Mouse (Mus musculus) ES-E14 (cell line): ENCODE measurements around the gene Vmn1r41. TPM values are rescaled to one million over a fixed set of nuclear protein-coding genes. Genes with fewer than 3 reads are reported as not detected.

Experiments
- DNase-seq: peaks from one replicate; pipeline ENCODE4 v3.0.0-alpha.2; 2013; ENCODE audit warnings: low read depth, low spot score
- H3K27ac ChIP-seq: 2 replicates; pipeline ENCODE4 v1.5.1; 2012; ENCODE audit warnings: low read depth, mild to moderate bottlenecking, low read length, moderate library complexity, mixed read lengths; ENCODE audit not compliant: poor library complexity, insufficient read depth, severe bottlenecking
- H3K36me3 ChIP-seq: 2 replicates; pipeline ENCODE4 v1.6.1; 2012; ENCODE audit warnings: mild to moderate bottlenecking, low read length, moderate library complexity, mixed read lengths; ENCODE audit not compliant: control insufficient read depth, poor library complexity, insufficient read depth, severe bottlenecking
- H3K4me1 ChIP-seq, 2 experiments: fragments of 150-350 bp in 1 of 2; sonication (generic) in 1 of 2; 2 replicates each; pipeline ENCODE4 v1.6.1; 2012; ENCODE audit warnings: low read length in 2 of 2, mild to moderate bottlenecking in 1 of 2, mixed read lengths in 1 of 2; ENCODE audit not compliant: control insufficient read depth in 2 of 2, insufficient read depth in 2 of 2, poor library complexity in 1 of 2
- H3K4me3 ChIP-seq, 2 experiments: fragments of 150-350 bp in 1 of 2; sonication (generic) in 1 of 2; 2 replicates each; pipeline ENCODE4 v1.5.1; 2012; ENCODE audit warnings: low read length in 2 of 2, low read depth in 1 of 2, mild to moderate bottlenecking in 1 of 2, mixed read lengths in 1 of 2; ENCODE audit not compliant: insufficient read depth in 1 of 2, poor library complexity in 1 of 2, severe bottlenecking in 1 of 2
- H3K9ac ChIP-seq: 2 replicates; pipeline ENCODE4 v1.6.1; 2012; ENCODE audit warnings: low read depth, mild to moderate bottlenecking, low read length, mixed read lengths; ENCODE audit not compliant: poor library complexity, insufficient read depth, severe bottlenecking
- H3K9me3 ChIP-seq: fragments of 150-350 bp; sonication (generic); 2 replicates; pipeline ENCODE4 v1.6.1; 2012; ENCODE audit warnings: low read depth, mild to moderate bottlenecking, low read length; ENCODE audit not compliant: control insufficient read depth, insufficient read depth
- CHD2 ChIP-seq: IDR thresholded peaks from 2 replicates; pipeline ENCODE4 v1.6.1; 2014; ENCODE audit warnings: mild to moderate bottlenecking, low read depth, low read length, inconsistent platforms
- HCFC1 ChIP-seq: IDR thresholded peaks from 2 replicates; pipeline ENCODE4 v1.6.1; 2012; ENCODE audit warnings: low read length, inconsistent platforms, borderline replicate concordance; ENCODE audit not compliant: insufficient read depth
- MAFK ChIP-seq: IDR thresholded peaks from 2 replicates; pipeline ENCODE4 v1.6.1; 2014; ENCODE audit warnings: mild to moderate bottlenecking, low read depth, low read length, inconsistent platforms; ENCODE audit not compliant: insufficient read depth
- ZC3H11A ChIP-seq: IDR thresholded peaks from 2 replicates; pipeline ENCODE4 v1.6.1; 2012; ENCODE audit warnings: low read depth, mild to moderate bottlenecking, inconsistent platforms, low read length, borderline replicate concordance
- ZNF384 ChIP-seq: IDR thresholded peaks from 2 replicates; pipeline ENCODE4 v1.6.1; 2012; ENCODE audit warnings: low read depth, low read length, inconsistent platforms
- in situ Hi-C, 2 experiments: fragments of 600-800 bp; cut with MboI; formaldehyde crosslinking; loops; one replicate each; pipeline ENCODE4 v1.15.1; 2025; ENCODE audit warnings: low sequenced_read_pairs in 2 of 2, inconsistent platforms in 1 of 2; ENCODE audit not compliant: unreplicated experiment in 2 of 2
- total RNA-seq: library from RNA; depleted of rRNA; stranded (reverse); fragments of 300-350 nt; gene quantifications from 2 replicates; pipeline ENCODE4 v1.2.3, GENCODE M21; 2012; rRNA removed

The Vmn1r41 gene
- not detected in 2 replicates for total RNA-seq

GRCm38 (mm10) chr6:89740466-89740865 lies at the start of gene Vmn1r41:
Gene Vmn1r41 (plus strand): TSS chr6:89740766.
- no peak within 1 kb of the TSS for H3K9ac ChIP-seq
- H3K9me3 ChIP-seq = no peaks in the 10 kb centered on the region
- no peak for TF ChIP-seq CHD2
- no peak for TF ChIP-seq MAFK
- TF ChIP-seq ZC3H11A = no peak
- TF ChIP-seq HCFC1 = no peak
- no peak for TF ChIP-seq ZNF384
- no peaks in the 10 kb centered on the region for H3K4me1 ChIP-seq
- H3K27ac ChIP-seq = no peak within 1 kb of the TSS
- H3K4me3 ChIP-seq = no peak within 1 kb of the TSS
- in situ Hi-C loops = no loop called here
- no peaks in the 10 kb centered on the region for H3K36me3 ChIP-seq
- no peak for DNase-seq

- Histone ChIP-seq H3K9ac (no peak overlapping the region), H3K9me3 (no peaks in the 10 kb centered on the region), H3K4me1 (no peaks in the 10 kb centered on the region), H3K27ac (no peak overlapping the region), H3K4me3 (no peak overlapping the region), H3K36me3 (no peaks in the 10 kb centered on the region)
- TF ChIP-seq MAFK (no peak), ZC3H11A (no peak), HCFC1 (no peak), ZNF384 (no peak), CHD2 (no peak)
- DNase-seq = no peak
- in situ Hi-C loops = no loop called here
Measured at GRCm38 (mm10) chr6:89706624-89707023, 33.9 kb upstream of the Vmn1r41 start.

DNA sequence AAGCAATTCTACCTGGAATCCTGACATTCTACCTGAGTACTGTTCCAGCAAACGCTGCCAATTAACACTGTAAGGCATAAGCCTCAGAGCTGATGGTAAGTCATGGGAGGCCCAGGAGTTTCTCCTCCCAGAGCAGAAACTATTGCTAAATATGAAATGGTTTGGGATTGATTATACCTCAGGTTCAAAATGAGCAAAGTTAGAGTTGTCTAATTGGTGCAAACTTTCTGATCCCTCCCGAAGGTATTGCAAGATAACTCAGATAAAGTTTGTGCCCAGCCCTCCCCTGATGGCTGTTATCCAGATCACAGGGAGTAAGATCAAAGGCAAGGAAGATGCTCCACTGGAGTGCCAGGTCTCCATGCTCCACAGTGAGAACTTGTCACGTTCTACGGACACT lies 33.3 kb upstream of the Vmn1r41 start, which contains the start of gene Vmn1r40:
Gene Vmn1r40, plus strand, starts transcription at position 301 of the 400 bp plus-strand sequence.
- H3K9me3 ChIP-seq = no peaks in the 10 kb centered on the region
- TF ChIP-seq MAFK = no peak
- TF ChIP-seq HCFC1 = no peak
- no peak for TF ChIP-seq ZC3H11A
- no peak for TF ChIP-seq ZNF384
- no peak for TF ChIP-seq CHD2
- DNase-seq = no peak
- no peak within 1 kb of the TSS for H3K9ac ChIP-seq
- H3K36me3 ChIP-seq = no peaks in the 10 kb centered on the region
- in situ Hi-C loops = no loop called here
- H3K27ac ChIP-seq = no peak within 1 kb of the TSS
- H3K4me1 ChIP-seq = no peaks in the 10 kb centered on the region
- H3K4me3 ChIP-seq = no peak within 1 kb of the TSS

GRCm38 (mm10) chr6:89718051-89718450 lies 22.5 kb upstream of the Vmn1r41 start:
- Histone ChIP-seq H3K36me3 (no peaks in the 10 kb centered on the region), H3K27ac (no peak overlapping the region), H3K4me1 (no peaks in the 10 kb centered on the region), H3K9ac (no peak overlapping the region), H3K4me3 (no peak overlapping the region), H3K9me3 (no peaks in the 10 kb centered on the region)
- in situ Hi-C loops = no loop called here
- no peak for DNase-seq
- no peak for TF ChIP-seq ZC3H11A
- TF ChIP-seq ZNF384 = no peak
- TF ChIP-seq MAFK = no peak
- no peak for TF ChIP-seq HCFC1

DNA sequence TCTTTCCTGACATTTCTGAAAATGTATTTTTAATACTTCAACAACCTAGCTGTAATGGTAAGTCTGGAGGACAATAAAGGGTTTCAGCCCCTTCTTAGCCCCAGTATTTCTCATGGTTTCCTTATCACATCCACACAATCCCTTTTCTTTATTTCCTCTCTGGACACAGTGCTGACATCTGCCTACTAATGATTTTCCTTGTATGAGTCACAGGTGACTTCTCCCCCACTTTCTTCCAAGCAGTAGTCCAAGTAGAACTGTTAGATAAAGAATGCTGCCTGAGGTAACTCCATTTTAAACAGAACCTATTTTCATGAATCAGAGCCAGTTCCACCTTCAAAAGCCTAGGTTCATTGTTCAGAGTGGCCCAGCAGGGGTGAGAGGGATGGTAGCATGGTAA lies 2.2 kb downstream of the Vmn1r41 start:
- no peaks in the 10 kb centered on the region for H3K9me3 ChIP-seq
- no peak overlapping the region for H3K4me3 ChIP-seq
- H3K4me1 ChIP-seq = no peaks in the 10 kb centered on the region
- H3K36me3 ChIP-seq = no peaks in the 10 kb centered on the region
- TF ChIP-seq ZC3H11A = no peak
- no peak for TF ChIP-seq HCFC1
- no peak for TF ChIP-seq MAFK
- no peak for TF ChIP-seq ZNF384
- no peak for TF ChIP-seq CHD2
- H3K9ac ChIP-seq = no peak overlapping the region
- no peak for DNase-seq
- H3K27ac ChIP-seq = no peak overlapping the region
- in situ Hi-C loops = no loop called here
